Mouse (Mus musculus) stomach, postnatal 0 days (tissue): Measurements from ENCODE around the gene Nfic.

Source experiments
- CTCF ChIP-seq: IDR thresholded peaks from 2 replicates; pipeline ENCODE4 v1.5.1; 2016; ENCODE audit warnings: antibody characterized with exemption, low read depth, mild to moderate bottlenecking, moderate library complexity
- EP300 ChIP-seq: optimal IDR thresholded peaks from 2 replicates; pipeline ENCODE3; 2016; ENCODE audit warnings: antibody characterized with exemption

- TF ChIP-seq CTCF (no peak), EP300 (no peak)
These were observed 31.1 kb upstream of the Nfic start for GRCm38 (mm10) chr10:81486496-81486895.
